Comparison of ENCODE assay signal across 8 mouse cellular contexts in the genomic region with DNA sequence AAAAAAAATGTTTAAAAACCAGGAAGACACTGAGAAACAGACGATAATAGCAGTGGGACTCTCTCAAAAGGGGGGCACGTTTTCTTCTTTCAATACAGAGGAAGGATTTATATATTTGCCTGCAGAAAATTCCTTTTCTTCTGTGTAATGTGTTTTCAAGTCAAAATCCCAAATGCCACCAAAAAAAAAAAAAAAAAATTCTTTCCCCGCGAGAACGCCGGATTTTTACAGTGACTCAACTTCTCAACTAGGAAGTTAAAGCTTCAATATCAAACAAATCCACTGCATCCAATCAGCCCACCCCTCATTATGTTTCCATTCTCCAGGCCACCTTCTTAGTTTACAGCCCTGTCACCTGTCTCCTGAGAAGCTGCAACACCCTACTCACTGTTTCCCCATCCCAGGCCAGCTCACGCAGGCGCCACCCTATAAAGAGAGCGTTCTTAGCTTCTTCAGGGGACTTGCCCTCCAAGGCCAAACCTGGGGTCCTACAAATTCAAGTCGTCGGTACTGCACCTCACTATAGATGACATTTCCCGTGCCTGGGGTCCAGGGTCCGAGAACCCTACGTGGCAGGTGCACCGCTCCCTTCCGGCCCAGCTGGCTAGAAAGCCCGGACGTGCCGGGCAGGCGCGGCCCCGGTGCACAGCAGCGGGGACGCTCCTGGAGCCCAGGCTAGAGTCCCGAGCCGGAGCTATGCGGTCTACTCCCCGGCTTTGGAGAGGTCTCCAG. TPM values are rescaled to one million over a fixed set of nuclear protein-coding genes. Genes with fewer than 3 reads are reported as not detected.
DNase-seq lines count a peak whose midpoint lies in the region; ATAC-seq and TF ChIP-seq lines count a peak whose summit lies in the region.

No protein-coding gene starts in this region.

- H3K36me3 ChIP-seq in lung, embryonic 14.5 days (ENCODE audit: insufficient read depth) = 0 out of 2 replicates have a peak, but pooled peaks cover under 1% of the 10 kb centered on the region
- H3K36me3 ChIP-seq in embryonic facial prominence, embryonic 11.5 days (replicated peaks; ENCODE audit: control insufficient read depth, insufficient read depth, low read depth, low read length) = no peaks in the 10 kb centered on the region
- no peaks in the 10 kb centered on the region for H3K36me3 ChIP-seq in intestine, embryonic 16.5 days (ENCODE audit: control insufficient read depth, insufficient read depth, low read length)
- no peaks in the 10 kb centered on the region for H3K36me3 ChIP-seq in neural tube, embryonic 13.5 days

- H3K4me3 ChIP-seq in lung, embryonic 14.5 days (ENCODE audit: low read depth, low read length) = peak overlapping the region; percentile 88
- H3K4me3 ChIP-seq in embryonic facial prominence, embryonic 11.5 days (ENCODE audit: low read depth, low read length) = peak overlapping the region; percentile 78
- peak overlapping the region; percentile 90 for H3K4me3 ChIP-seq in intestine, embryonic 16.5 days (ENCODE audit: low read length)
- H3K4me3 ChIP-seq in neural tube, embryonic 13.5 days = peak overlapping the region; percentile 63

- peak; percentile 25 for ATAC-seq in lung, embryonic 14.5 days (ENCODE audit: insufficient read depth)
- peak; percentile 36; the same call in 1 of the 2 replicates for ATAC-seq in embryonic facial prominence, embryonic 11.5 days (replicated peaks; ENCODE audit: insufficient number of reproducible peaks, low FRiP score, low TSS enrichment, low read depth)
- ATAC-seq in intestine, embryonic 16.5 days = peak; percentile 17
- peak; percentile 12; the same call in 1 of the 2 replicates for ATAC-seq in neural tube, embryonic 13.5 days (ENCODE audit: low read depth)

- peak overlapping the region; percentile 69 for H3K9ac ChIP-seq in lung, embryonic 14.5 days
- peak overlapping the region; percentile 77 for H3K9ac ChIP-seq in embryonic facial prominence, embryonic 11.5 days (replicated peaks; ENCODE audit: low read length)
- H3K9ac ChIP-seq in intestine, embryonic 16.5 days (ENCODE audit: low read depth, low read length) = peak overlapping the region; percentile 90
- H3K9ac ChIP-seq in neural tube, embryonic 13.5 days = peak overlapping the region; percentile 77

- H3K27ac ChIP-seq in lung, embryonic 14.5 days (ENCODE audit: low read depth) = peak overlapping the region; percentile 87
- peak overlapping the region; percentile 63 for H3K27ac ChIP-seq in embryonic facial prominence, embryonic 11.5 days (replicated peaks; ENCODE audit: low read depth, low read length)
- peak overlapping the region; percentile 95 for H3K27ac ChIP-seq in intestine, embryonic 16.5 days (ENCODE audit: low read length)
- H3K27ac ChIP-seq in neural tube, embryonic 13.5 days (replicated peaks) = peak overlapping the region; percentile 94

- WGBS in lung, embryonic 14.5 days = 7% methylated on average over 28 of the region's 28 CpGs
- WGBS in embryonic facial prominence, embryonic 11.5 days = 12% methylated on average over 28 of the region's 28 CpGs
- WGBS in intestine, embryonic 16.5 days = 6% methylated on average over 28 of the region's 28 CpGs
- WGBS in neural tube, embryonic 13.5 days = 10% methylated on average over 28 of the region's 28 CpGs

- peak overlapping the region; percentile 93 for H3K4me2 ChIP-seq in lung, embryonic 14.5 days
- peak overlapping the region; percentile 85 for H3K4me2 ChIP-seq in embryonic facial prominence, embryonic 11.5 days (ENCODE audit: low read depth, low read length)
- peak overlapping the region; percentile 89 for H3K4me2 ChIP-seq in intestine, embryonic 16.5 days (ENCODE audit: low read depth, low read length)
- peak overlapping the region; percentile 91 for H3K4me2 ChIP-seq in neural tube, embryonic 13.5 days

- H3K4me1 ChIP-seq in lung, embryonic 14.5 days (ENCODE audit: insufficient read depth) = 0 out of 2 replicates have a peak, but pooled peaks cover 5% of the 10 kb centered on the region
- no peaks in the 10 kb centered on the region for H3K4me1 ChIP-seq in embryonic facial prominence, embryonic 11.5 days (ENCODE audit: control insufficient read depth, insufficient read depth, low read length)
- peaks cover 5% of the 10 kb centered on the region; the same call in 1 of the 2 replicates for H3K4me1 ChIP-seq in intestine, embryonic 16.5 days (ENCODE audit: control insufficient read depth, insufficient read depth, low read length)
- H3K4me1 ChIP-seq in neural tube, embryonic 13.5 days (replicated peaks) = peaks cover 14% of the 10 kb centered on the region

- TF ChIP-seq CTCF in lung, embryonic 14.5 days (IDR thresholded peaks at IDR 0.05; ENCODE audit: low read depth) = no peak

- H3K9me3 ChIP-seq in lung, embryonic 14.5 days (ENCODE audit: low read depth, low read length) = no peaks in the 10 kb centered on the region
- H3K9me3 ChIP-seq in embryonic facial prominence, embryonic 11.5 days (replicated peaks; ENCODE audit: control insufficient read depth, low read length) = no peaks in the 10 kb centered on the region
- 0 out of 2 replicates have a peak, but pooled peaks cover 2% of the 10 kb centered on the region for H3K9me3 ChIP-seq in intestine, embryonic 16.5 days (ENCODE audit: control insufficient read depth, low read length)
- no peaks in the 10 kb centered on the region for H3K9me3 ChIP-seq in neural tube, embryonic 13.5 days

- DNase-seq in lung, embryonic 14.5 days = no peak
- DNase-seq in lung, postnatal 4 days = no peak
- DNase-seq in embryonic facial prominence, embryonic 11.5 days (ENCODE audit: low spot score) = no peak
- DNase-seq in right cerebral cortex, postnatal 25 days = no peak
- DNase-seq in thymus, postnatal 14 days = no peak
- no peak for DNase-seq in spleen, postnatal 4 days (ENCODE audit: low spot score in 2 of 2)

- H3K27me3 ChIP-seq in lung, embryonic 14.5 days (ENCODE audit: insufficient read depth, low read length) = no peaks in the 10 kb centered on the region
- H3K27me3 ChIP-seq in embryonic facial prominence, embryonic 11.5 days (ENCODE audit: control insufficient read depth, insufficient read depth, low read length) = no peaks in the 10 kb centered on the region
- H3K27me3 ChIP-seq in intestine, embryonic 16.5 days (replicated peaks; ENCODE audit: control insufficient read depth, insufficient read depth, low read length) = no peaks in the 10 kb centered on the region
- no peaks in the 10 kb centered on the region for H3K27me3 ChIP-seq in neural tube, embryonic 13.5 days

RNA-seq across cellular contexts. Expression of a gene that starts 0.8 kb away (rescaled TPM):
- 82.5 and 86.9 TPM in 2 replicates for polyA plus RNA-seq in lung, embryonic 14.5 days (2014; fragmentation: Nextera tagmentation; extraction: Ambion mirVana)
- polyA plus RNA-seq in embryonic facial prominence, embryonic 11.5 days (2014; fragmentation: Nextera tagmentation; extraction: Ambion mirVana) = 111 and 118 TPM in 2 replicates
- polyA plus RNA-seq in intestine, embryonic 16.5 days (2015; fragmentation: Nextera tagmentation; extraction: Ambion mirVana) = 82.1 and 93.0 TPM in 2 replicates
- 89.3 and 92.6 TPM in 2 replicates for polyA plus RNA-seq in neural tube, embryonic 13.5 days (2015; fragmentation: Nextera tagmentation; extraction: Ambion mirVana)

RNA-seq across cellular contexts. Expression of a gene that starts 0.8 kb away (rescaled TPM):
- 218 and 229 TPM in 2 replicates for polyA plus RNA-seq in lung, embryonic 14.5 days (2014; fragmentation: Nextera tagmentation; extraction: Ambion mirVana)
- polyA plus RNA-seq in embryonic facial prominence, embryonic 11.5 days (2014; fragmentation: Nextera tagmentation; extraction: Ambion mirVana) = 152 and 178 TPM in 2 replicates
- polyA plus RNA-seq in intestine, embryonic 16.5 days (2015; fragmentation: Nextera tagmentation; extraction: Ambion mirVana) = 244 and 262 TPM in 2 replicates
- polyA plus RNA-seq in neural tube, embryonic 13.5 days (2015; fragmentation: Nextera tagmentation; extraction: Ambion mirVana) = 39.0 and 46.7 TPM in 2 replicates
